ENCODE assay signal across 11 mouse cellular contexts in genomic region chr11:117497256-117498136, GRCm38 (mm10). TPM values are rescaled to one million over a fixed set of nuclear protein-coding genes. Genes with fewer than 3 reads are reported as not detected.
DNase-seq lines count a peak whose midpoint lies in the region; ATAC-seq and TF ChIP-seq lines count a peak whose summit lies in the region.
"Had no signal": no experiment of that assay in that cellular context is flagged by ENCODE, and none has a peak within 500 bp of the region (broad histone marks: within the 10 kb centered on the region; RNA-seq: fewer than 3 reads in every experiment).

No protein-coding gene starts in this region.

- TF ChIP-seq POLR2A in thymus, adult 2 months (IDR thresholded peaks at IDR 0.05; ENCODE audit: control insufficient read depth, extremely low read depth, insufficient read depth, low read length, poor library complexity) = no peak

- no peak overlapping the region; the same call in 1 of the 2 replicates for H3K4me2 ChIP-seq in intestine, postnatal 0 days (replicated peaks; ENCODE audit: low read depth)
- peak overlapping the region; percentile 17; the same call in 1 of the 2 replicates for H3K4me2 ChIP-seq in liver, embryonic 11.5 days
- H3K4me2 ChIP-seq in neural tube, embryonic 13.5 days = peak overlapping the region; percentile 38

- 0 out of 2 replicates have a peak, but pooled peaks have one; percentile 13 for ATAC-seq in intestine, postnatal 0 days
- ATAC-seq in liver, embryonic 11.5 days (replicated peaks; ENCODE audit: low FRiP score) = no peak
- peak; percentile 90 for ATAC-seq in neural tube, embryonic 13.5 days (ENCODE audit: low read depth)

- H3K9me3 ChIP-seq in intestine, postnatal 0 days (ENCODE audit: control insufficient read depth) = no peaks in the 10 kb centered on the region
- H3K9me3 ChIP-seq in liver, embryonic 11.5 days (ENCODE audit: control insufficient read depth, low read length) = no peaks in the 10 kb centered on the region
- no peaks in the 10 kb centered on the region for H3K9me3 ChIP-seq in neural tube, embryonic 13.5 days

- WGBS in thymus, adult 2 months = 69% methylated on average over 16 of the region's 16 CpGs
- WGBS in intestine, postnatal 0 days = 11% methylated on average over 16 of the region's 16 CpGs
- whole genome bisulfite sequencing in liver, embryonic 11.5 days = 48% methylated on average over 16 of the region's 16 CpGs
- WGBS in neural tube, embryonic 13.5 days = 5% methylated on average over 16 of the region's 16 CpGs

- no peaks in the 10 kb centered on the region for H3K27me3 ChIP-seq in thymus, adult 2 months (ENCODE audit: control insufficient read depth, insufficient read depth, low read length)
- 0 out of 2 replicates have a peak, but pooled peaks cover 5% of the 10 kb centered on the region for H3K27me3 ChIP-seq in intestine, postnatal 0 days (replicated peaks; ENCODE audit: control insufficient read depth, insufficient read depth, low read length)
- peaks cover 13% of the 10 kb centered on the region for H3K27me3 ChIP-seq in liver, embryonic 11.5 days (replicated peaks; ENCODE audit: control insufficient read depth, insufficient read depth, low read length)
- H3K27me3 ChIP-seq in neural tube, embryonic 13.5 days = peaks cover 24% of the 10 kb centered on the region

- DNase-seq in thymus, adult 2 months = peak; percentile 42
- no peak for DNase-seq in thymus, postnatal 0 days (ENCODE audit: low spot score)
- peak; percentile 72 for DNase-seq in heart, adult 8-10 months (ENCODE audit: low spot score)
- DNase-seq in liver, embryonic 11.5 days (ENCODE audit: low spot score) = no peak
- DNase-seq in cerebellum, adult 11 months = no peak
- DNase-seq in natural killer cell, adult 2 months (ENCODE audit: low spot score in 2 of 2) = no peak

- H3K36me3 ChIP-seq in thymus, adult 2 months (ENCODE audit: control insufficient read depth, insufficient read depth, low read length) = no peaks in the 10 kb centered on the region
- H3K36me3 ChIP-seq in intestine, postnatal 0 days (ENCODE audit: control insufficient read depth, insufficient read depth) = no peaks in the 10 kb centered on the region
- no peaks in the 10 kb centered on the region for H3K36me3 ChIP-seq in liver, embryonic 11.5 days (ENCODE audit: control insufficient read depth, insufficient read depth, low read length)
- no peaks in the 10 kb centered on the region for H3K36me3 ChIP-seq in neural tube, embryonic 13.5 days
- H3K36me3 ChIP-seq: G1E had no signal

- H3K4me3 ChIP-seq in thymus, adult 2 months (ENCODE audit: control insufficient read depth, insufficient read depth, low read length) = no peak overlapping the region
- no peak overlapping the region for H3K4me3 ChIP-seq in intestine, postnatal 0 days (ENCODE audit: low read depth, low read length)
- no peak overlapping the region for H3K4me3 ChIP-seq in liver, embryonic 11.5 days (ENCODE audit: low read depth, low read length)
- peak overlapping the region; percentile 5; the same call in 1 of the 2 replicates for H3K4me3 ChIP-seq in neural tube, embryonic 13.5 days
- H3K4me3 ChIP-seq: erythroblast, embryonic 14.5 days had no signal

- H3K9ac ChIP-seq in intestine, postnatal 0 days (ENCODE audit: low read depth, low read length) = no peak overlapping the region
- no peak overlapping the region for H3K9ac ChIP-seq in liver, embryonic 11.5 days (ENCODE audit: low read depth, low read length)
- H3K9ac ChIP-seq in neural tube, embryonic 13.5 days = peak overlapping the region; percentile 44

- TF ChIP-seq CTCF in thymus, adult 2 months (IDR thresholded peaks at IDR 0.05; ENCODE audit: borderline replicate concordance, control insufficient read depth, extremely low read depth, insufficient read depth, low read length, poor library complexity) = no peak
- TF ChIP-seq CTCF in intestine, postnatal 0 days (IDR thresholded peaks at IDR 0.05; ENCODE audit: low read depth) = no peak

- H3K27ac ChIP-seq in thymus, adult 2 months (ENCODE audit: control insufficient read depth, insufficient read depth, low read length) = no peak overlapping the region
- H3K27ac ChIP-seq in intestine, postnatal 0 days (ENCODE audit: low read depth, low read length) = no peak overlapping the region
- no peak overlapping the region for H3K27ac ChIP-seq in liver, embryonic 11.5 days (ENCODE audit: low read depth, low read length)
- peak overlapping the region; percentile 90 for H3K27ac ChIP-seq in neural tube, embryonic 13.5 days (replicated peaks)

- H3K4me1 ChIP-seq in thymus, adult 2 months (replicated peaks; ENCODE audit: control insufficient read depth, insufficient read depth, low read length) = peaks cover 3% of the 10 kb centered on the region; the same call in 1 of the 2 replicates
- no peaks in the 10 kb centered on the region for H3K4me1 ChIP-seq in intestine, postnatal 0 days (replicated peaks; ENCODE audit: control insufficient read depth, insufficient read depth, low read length)
- H3K4me1 ChIP-seq in liver, embryonic 11.5 days (replicated peaks; ENCODE audit: control insufficient read depth, insufficient read depth, low read length) = no peaks in the 10 kb centered on the region
- H3K4me1 ChIP-seq in neural tube, embryonic 13.5 days (replicated peaks) = peaks cover 45% of the 10 kb centered on the region

RNA-seq across cellular contexts. Expression of gene Gm11733, which starts 13.3 kb away (rescaled TPM):
- polyA plus RNA-seq in thymus, adult 2 months (2012; rRNA removed) = 0.05 TPM in 1 of 2 replicates, not detected in the other
- polyA plus RNA-seq in thymus, postnatal 0 days (2015; fragmentation: Nextera tagmentation; extraction: Ambion mirVana) = not detected in 2 replicates
- total RNA-seq in heart, adult 8-10 months (2022) = under 1 TPM in 1 of 4 experiments, not detected in 3; 0.11 TPM
- not detected in 2 replicates for polyA plus RNA-seq in intestine, postnatal 0 days (2015; fragmentation: Nextera tagmentation; extraction: Ambion mirVana)
- polyA plus RNA-seq in liver, embryonic 11.5 days (2014; fragmentation: Nextera tagmentation; extraction: Ambion mirVana) = not detected in 2 replicates
- polyA plus RNA-seq in neural tube, embryonic 13.5 days (2015; fragmentation: Nextera tagmentation; extraction: Ambion mirVana) = not detected in 2 replicates
- total RNA-seq: neutrophil, adult 5-6 weeks had no signal
- polyA plus RNA-seq: erythroblast, embryonic 14.5 days; G1E had no signal

Comparison
In these comparisons a context has a peak if more than half of its experiments do, and no peak if none do; other contexts are left out.
1. DNase-seq: peak in thymus, adult 2 months (single experiment) and heart, adult 8-10 months (single experiment); none in thymus, postnatal 0 days (single experiment), liver, embryonic 11.5 days (single experiment), cerebellum, adult 11 months (single experiment) and natural killer cell, adult 2 months (0 of 2).